Mouse (Mus musculus) splenic B cell, adult 2 months (primary cell): ENCODE measurements around the gene Jarid2.

Experiments used
- DNase-seq: peaks from one replicate; pipeline ENCODE4 v3.0.0-alpha.2; 2011; ENCODE audit warnings: low read depth, low spot score
- H3K27me3 ChIP-seq: 2 replicates; pipeline ENCODE4 v1.6.1; 2012; ENCODE audit warnings: mild to moderate bottlenecking, low read length, moderate library complexity, mixed read lengths; ENCODE audit not compliant: control insufficient read depth, poor library complexity, insufficient read depth, severe bottlenecking
- H3K36me3 ChIP-seq: 2 replicates; pipeline ENCODE4 v1.6.1; 2012; ENCODE audit warnings: mild to moderate bottlenecking, low read length, moderate library complexity, mixed read lengths; ENCODE audit not compliant: control insufficient read depth, poor library complexity, insufficient read depth, severe bottlenecking

Jarid2 gene

GRCm38 (mm10) chr13:44881001-44881400, 151.7 kb downstream of the Jarid2 start:
- Histone ChIP-seq H3K27me3 (no peaks in the 10 kb centered on the region), H3K36me3 (0 out of 2 replicates have a peak, but pooled peaks cover 7% of the 10 kb centered on the region)
- no peak for DNase-seq

GRCm38 (mm10) chr13:44886221-44886620, 156.9 kb downstream of the Jarid2 start:
- no peak for DNase-seq
- Histone ChIP-seq H3K27me3 (no peaks in the 10 kb centered on the region), H3K36me3 (0 out of 2 replicates have a peak, but pooled peaks cover 4% of the 10 kb centered on the region)

GRCm38 (mm10) chr13:44890612-44891011, 161.3 kb downstream of the Jarid2 start:
- Histone ChIP-seq H3K27me3 (no peaks in the 10 kb centered on the region), H3K36me3 (peaks cover 6% of the 10 kb centered on the region; the same call in 1 of the 2 replicates)
- no peak for DNase-seq

- peaks cover 8% of the 10 kb centered on the region for H3K36me3 ChIP-seq
- no peak for DNase-seq
- H3K27me3 ChIP-seq: no peaks in the 10 kb centered on the region
These were observed 162.8 kb downstream of the Jarid2 start for GRCm38 (mm10) chr13:44891813-44892730.

- H3K27me3 ChIP-seq: no peaks in the 10 kb centered on the region
- no peak for DNase-seq
- peaks cover 6% of the 10 kb centered on the region for H3K36me3 ChIP-seq
These were observed 166.9 kb downstream of the Jarid2 start for GRCm38 (mm10) chr13:44896211-44896610.

GRCm38 (mm10) chr13:44902299-44902698, 173.0 kb downstream of the Jarid2 start:
- peaks cover 9% of the 10 kb centered on the region for H3K36me3 ChIP-seq
- no peaks in the 10 kb centered on the region for H3K27me3 ChIP-seq
- DNase-seq: no peak

GRCm38 (mm10) chr13:44903416-44903815, 174.1 kb downstream of the Jarid2 start:
- DNase-seq: no peak
- Histone ChIP-seq H3K36me3 (peaks cover 11% of the 10 kb centered on the region), H3K27me3 (no peaks in the 10 kb centered on the region)

GRCm38 (mm10) chr13:44904271-44904670, 175.0 kb downstream of the Jarid2 start:
- no peak for DNase-seq
- peaks cover 16% of the 10 kb centered on the region for H3K36me3 ChIP-seq
- H3K27me3 ChIP-seq: no peaks in the 10 kb centered on the region

GRCm38 (mm10) chr13:44906141-44906540, 176.9 kb downstream of the Jarid2 start:
- Histone ChIP-seq H3K27me3 (no peaks in the 10 kb centered on the region), H3K36me3 (peaks cover 21% of the 10 kb centered on the region)
- DNase-seq: no peak

GRCm38 (mm10) chr13:44907702-44908101, 178.4 kb downstream of the Jarid2 start:
- no peak for DNase-seq
- Histone ChIP-seq H3K27me3 (no peaks in the 10 kb centered on the region), H3K36me3 (peaks cover 22% of the 10 kb centered on the region)

- no peaks in the 10 kb centered on the region for H3K27me3 ChIP-seq
- DNase-seq: no peak
- peaks cover 22% of the 10 kb centered on the region for H3K36me3 ChIP-seq
These were observed 179.5 kb downstream of the Jarid2 start for GRCm38 (mm10) chr13:44908790-44909189.

- Histone ChIP-seq H3K27me3 (no peaks in the 10 kb centered on the region), H3K36me3 (peaks cover 22% of the 10 kb centered on the region)
- DNase-seq: no peak
These were observed 183.6 kb downstream of the Jarid2 start for GRCm38 (mm10) chr13:44912851-44913250.

GRCm38 (mm10) chr13:44913560-44913959, 184.3 kb downstream of the Jarid2 start:
- no peak for DNase-seq
- Histone ChIP-seq H3K27me3 (no peaks in the 10 kb centered on the region), H3K36me3 (peaks cover 22% of the 10 kb centered on the region)

- DNase-seq: no peak
- Histone ChIP-seq H3K36me3 (peaks cover 12% of the 10 kb centered on the region), H3K27me3 (no peaks in the 10 kb centered on the region)
These were observed 186.1 kb downstream of the Jarid2 start for GRCm38 (mm10) chr13:44915382-44915781.

GRCm38 (mm10) chr13:44915945-44916344, 186.7 kb downstream of the Jarid2 start:
- Histone ChIP-seq H3K27me3 (no peaks in the 10 kb centered on the region), H3K36me3 (peaks cover 12% of the 10 kb centered on the region)
- peak; percentile 19 for DNase-seq
